Mouse (Mus musculus) heart, postnatal 0 days (tissue): ENCODE measurements at regions not wholly inside any gene's neighbourhood (a gene's known extent, or its start where the extent isn't known, plus 50 kb on each side); places are given as distances from the start of the nearest gene placed in this dataset.

Experiments used
- CTCF ChIP-seq: IDR thresholded peaks from 2 replicates; pipeline ENCODE4 v1.5.1; 2016; ENCODE audit warnings: antibody characterized with exemption, control low read depth, low read depth
- EP300 ChIP-seq: IDR thresholded peaks from 2 replicates; pipeline ENCODE4 v1.6.1; 2016; ENCODE audit warnings: antibody characterized with exemption, low read depth

DNA sequence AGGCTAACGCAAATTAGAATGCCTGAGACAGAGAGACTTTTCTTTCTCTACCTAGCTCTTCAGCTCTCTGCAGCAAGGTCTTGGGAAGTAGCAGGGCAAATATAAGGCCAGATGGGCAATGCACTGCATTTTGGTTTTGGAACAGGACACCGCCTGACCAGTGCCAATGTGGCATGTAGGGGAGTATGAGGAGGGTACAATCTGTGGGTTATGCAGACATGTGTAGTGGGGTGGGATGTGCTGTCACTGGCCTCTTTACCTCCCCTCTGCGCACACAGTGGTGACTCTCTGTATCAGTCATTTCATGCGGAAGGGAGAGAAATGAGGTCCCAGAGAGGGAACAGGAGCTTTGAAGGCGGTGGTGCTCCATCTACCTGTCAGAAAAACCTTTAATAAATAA, 105.9 kb upstream of the Cachd1 start:
- TF ChIP-seq EP300 (no peak), CTCF (no peak)
